ENCODE assay signal across 1 mouse cellular context in the genomic region with DNA sequence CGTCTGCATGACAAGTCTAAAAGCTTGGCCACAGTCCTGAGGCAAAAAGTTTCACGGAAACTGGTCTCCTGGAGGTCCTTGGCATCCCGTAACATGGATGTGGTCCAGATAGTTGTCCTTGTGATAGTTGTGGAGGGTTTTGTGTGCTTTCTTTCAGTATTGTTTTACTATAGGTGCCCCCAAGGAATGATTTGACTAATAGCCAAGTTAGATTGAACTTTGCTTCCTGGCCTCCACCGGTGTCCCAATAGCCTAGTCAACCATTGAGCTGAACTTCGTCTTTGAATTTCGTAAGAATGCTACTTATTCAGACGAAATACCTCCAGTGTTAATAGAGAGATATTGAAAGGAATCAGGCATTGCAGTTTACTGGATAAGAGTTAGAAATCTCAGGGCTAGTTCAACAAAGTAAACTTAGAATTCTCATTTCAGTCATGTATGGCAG.
TF ChIP-seq lines count a peak whose summit lies in the region.

No protein-coding gene starts in this region.

TF ChIP-seq in MEL, 35 proteins besides CTCF, POLR2A, EP300 and RAD21:
- peak; percentile 83; the same call in 1 of the 2 replicates for TF ChIP-seq ZMIZ1 (IDR thresholded peaks at IDR 0.05; ENCODE audit: low read depth, low read length)
- peak; percentile 39; the same call in 1 of the 2 replicates for TF ChIP-seq ETS1 (IDR thresholded peaks at IDR 0.05; ENCODE audit: low read depth, low read length)
- peak; percentile 71 for TF ChIP-seq POLR2AphosphoS2 (IDR thresholded peaks at IDR 0.05; ENCODE audit: low read length)
- TF ChIP-seq SIN3A (IDR thresholded peaks at IDR 0.05; ENCODE audit: low read length): peak; percentile 6; the same call in 1 of the 2 replicates
